Mouse (Mus musculus) embryonic facial prominence, embryonic 13.5 days (tissue): Measurements from ENCODE around the gene Me3. TPM values are rescaled to one million over a fixed set of nuclear protein-coding genes. Genes with fewer than 3 reads are reported as not detected.

Experiments used
- ATAC-seq: fragments of 200-750 bp; cut with Nextera tagmentation; 2 replicates; pipeline ENCODE4 v1.8.0; 2017; ENCODE audit warnings: low read depth; ENCODE audit not compliant: insufficient number of reproducible peaks, insufficient read depth, low FRiP score, low TSS enrichment
- H3K27ac ChIP-seq: fragments of 300-500 bp; sonication (generic); 2 replicates; pipeline ENCODE4 v1.5.1; 2015; ENCODE audit warnings: moderate library complexity, mild to moderate bottlenecking, inconsistent platforms
- H3K27me3 ChIP-seq: fragments of 300-500 bp; sonication (generic); 2 replicates; pipeline ENCODE4 v1.6.1; 2015; ENCODE audit warnings: mild to moderate bottlenecking, inconsistent platforms
- H3K36me3 ChIP-seq: fragments of 300-500 bp; sonication (generic); 2 replicates; pipeline ENCODE4 v1.6.1; 2015; ENCODE audit warnings: mild to moderate bottlenecking, inconsistent platforms
- H3K4me1 ChIP-seq: fragments of 300-500 bp; sonication (generic); 2 replicates; pipeline ENCODE4 v1.6.1; 2015; ENCODE audit warnings: inconsistent platforms
- H3K4me2 ChIP-seq: fragments of 300-500 bp; sonication (generic); 2 replicates; pipeline ENCODE4 v1.6.1; 2015; ENCODE audit warnings: moderate library complexity, mild to moderate bottlenecking, inconsistent platforms
- H3K4me3 ChIP-seq: fragments of 300-500 bp; sonication (generic); 2 replicates; pipeline ENCODE4 v1.5.1; 2015; ENCODE audit warnings: mild to moderate bottlenecking, inconsistent platforms
- H3K9ac ChIP-seq: fragments of 300-500 bp; sonication (generic); 2 replicates; pipeline ENCODE4 v1.6.1; 2015; ENCODE audit warnings: mild to moderate bottlenecking, inconsistent platforms
- H3K9me3 ChIP-seq: fragments of 300-500 bp; sonication (generic); 2 replicates; pipeline ENCODE4 v1.6.1; 2016; ENCODE audit warnings: inconsistent platforms
- WGBS: fragments of 180-500 bp; shearing (Covaris S2); methylation state at CpG from one replicate; pipeline ENCODE4 v1.1.7; 2015; ENCODE audit warnings: mixed read lengths; 5-methylcytosine and 5-hydroxymethylcytosine counted together
- polyA plus RNA-seq: library from polyadenylated mRNA; unstranded; fragments of >200 nt; fragmentation: Nextera tagmentation; extraction: Ambion mirVana; gene quantifications from 2 replicates; pipeline ENCODE4 v1.2.1, GENCODE M21; 2015

Me3 gene
- polyA plus RNA-seq, 1 experiment from 2014 or later = 2.1 TPM

DNA sequence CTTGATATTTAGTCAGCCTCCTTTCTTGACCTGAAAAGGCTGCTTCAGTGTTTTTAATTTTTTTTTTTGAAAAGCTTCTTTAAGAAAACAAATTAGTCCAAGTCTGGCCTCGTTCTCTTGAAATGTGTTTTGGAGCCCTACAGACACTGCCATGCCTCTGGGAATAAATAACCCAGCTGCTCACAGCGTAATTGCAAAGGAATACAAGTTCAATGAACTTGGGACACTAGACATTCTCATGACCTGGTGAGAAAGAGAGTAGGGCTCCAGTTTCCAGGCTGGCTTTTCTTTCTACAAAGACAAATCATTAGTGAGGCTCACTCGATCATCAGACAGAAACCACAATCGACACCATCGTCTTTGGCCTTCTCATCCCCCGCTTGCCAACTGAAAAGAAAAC, 37.3 kb downstream of the Me3 start:
- Histone ChIP-seq H3K4me2 (no peak overlapping the region), H3K36me3 (no peaks in the 10 kb centered on the region), H3K27me3 (no peaks in the 10 kb centered on the region), H3K4me1 (no peaks in the 10 kb centered on the region), H3K27ac (no peak overlapping the region), H3K9me3 (no peaks in the 10 kb centered on the region), H3K4me3 (no peak overlapping the region), H3K9ac (no peak overlapping the region)
- no peak for ATAC-seq
- WGBS = 68% methylated on average over 6 of the region's 6 CpGs

DNA sequence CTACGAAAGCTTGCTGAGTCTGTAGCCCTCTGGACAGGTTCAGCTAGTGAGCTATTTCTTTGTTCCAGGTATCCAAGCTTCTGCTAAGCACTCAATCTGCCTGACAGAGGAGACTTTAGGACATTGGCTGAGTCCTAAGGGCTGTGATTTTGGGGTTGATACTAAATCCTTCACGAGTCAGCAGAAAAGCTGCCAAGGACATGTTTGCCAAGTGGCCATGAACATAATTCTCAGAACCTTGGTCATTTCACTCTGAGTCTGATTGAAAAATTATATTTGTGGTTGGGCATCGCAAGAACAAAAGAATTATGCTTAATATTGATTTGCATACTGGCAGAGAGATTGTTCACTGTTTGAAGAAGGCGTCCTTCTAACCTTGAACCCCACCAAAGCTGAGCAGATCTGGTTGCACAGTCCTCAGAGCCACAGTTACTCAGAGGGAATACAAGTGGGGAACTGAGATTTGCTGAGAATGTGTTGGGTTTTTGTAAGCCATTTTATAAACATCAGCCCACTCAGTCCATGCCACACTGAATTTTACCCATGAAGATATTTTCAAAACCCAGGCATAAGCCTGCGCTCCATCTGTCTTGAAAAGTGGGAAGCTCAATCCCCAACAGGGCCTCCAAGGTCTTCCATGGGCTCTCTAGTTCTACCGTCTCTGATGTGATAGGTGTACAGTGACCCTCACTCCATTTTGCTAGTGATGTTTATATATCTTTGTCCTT, 39.1 kb downstream of the Me3 start:
- WGBS = 89% methylated on average over 6 of the region's 6 CpGs
- ATAC-seq = no peak
- H3K27ac ChIP-seq = no peak overlapping the region

DNA sequence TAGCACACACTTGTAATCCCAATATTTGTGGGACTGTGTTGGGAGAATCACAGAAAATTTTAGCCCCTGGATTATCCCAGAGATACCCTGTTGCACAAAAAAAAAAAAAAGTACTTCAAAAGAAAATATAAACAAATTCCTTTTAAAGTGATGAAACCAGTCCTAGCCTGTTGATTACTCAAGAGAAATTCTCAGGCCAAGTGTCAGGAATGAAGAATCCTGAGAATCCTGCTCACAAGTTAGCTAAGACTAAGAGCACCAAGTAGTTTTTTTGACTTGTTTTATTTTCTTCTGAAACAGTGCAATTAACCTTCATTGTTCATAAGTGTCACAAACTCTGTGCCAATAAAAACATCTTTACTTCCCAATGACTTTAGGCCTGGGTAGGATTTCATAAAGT, 44.0 kb downstream of the Me3 start:
- Histone ChIP-seq H3K36me3 (no peaks in the 10 kb centered on the region), H3K27me3 (no peaks in the 10 kb centered on the region), H3K9me3 (no peaks in the 10 kb centered on the region), H3K9ac (no peak overlapping the region), H3K27ac (no peak overlapping the region), H3K4me1 (peaks cover 24% of the 10 kb centered on the region), H3K4me3 (no peak overlapping the region), H3K4me2 (no peak overlapping the region)
- no peak for ATAC-seq

More for the DNA sequence above, 39.1 kb downstream of the Me3 start:
- no peaks in the 10 kb centered on the region for H3K27me3 ChIP-seq
- no peak overlapping the region for H3K4me3 ChIP-seq
- no peak overlapping the region for H3K9ac ChIP-seq
- no peaks in the 10 kb centered on the region for H3K9me3 ChIP-seq
- H3K36me3 ChIP-seq = no peaks in the 10 kb centered on the region
- H3K4me2 ChIP-seq = no peak overlapping the region
- no peaks in the 10 kb centered on the region for H3K4me1 ChIP-seq

DNA sequence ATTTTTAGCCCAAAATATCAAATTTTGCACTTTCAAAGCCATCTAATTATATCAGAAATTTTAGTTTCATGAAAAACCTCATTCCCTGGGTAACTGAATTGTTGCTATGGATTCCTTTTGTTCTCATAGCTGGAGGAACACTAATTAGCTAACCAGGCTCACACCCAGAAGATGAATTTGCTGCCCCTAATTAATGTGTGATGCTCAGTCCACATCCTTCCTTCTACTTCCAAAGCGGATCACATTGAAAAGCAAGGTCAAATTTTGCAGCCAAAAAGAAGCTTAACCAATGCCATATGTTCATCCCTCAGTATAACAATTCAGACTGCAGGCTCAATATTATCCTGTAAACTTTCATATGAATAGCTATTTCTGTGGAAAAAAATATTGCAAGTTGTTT, 45.7 kb downstream of the Me3 start:
- Histone ChIP-seq H3K27ac (no peak overlapping the region; the same call in 1 of the 2 replicates), H3K9ac (no peak overlapping the region), H3K4me2 (no peak overlapping the region), H3K36me3 (no peaks in the 10 kb centered on the region), H3K4me1 (peaks cover 24% of the 10 kb centered on the region), H3K9me3 (no peaks in the 10 kb centered on the region), H3K27me3 (no peaks in the 10 kb centered on the region), H3K4me3 (no peak overlapping the region)
- WGBS = 20% methylated on average over 1 of the region's 1 CpGs
- ATAC-seq = no peak

DNA sequence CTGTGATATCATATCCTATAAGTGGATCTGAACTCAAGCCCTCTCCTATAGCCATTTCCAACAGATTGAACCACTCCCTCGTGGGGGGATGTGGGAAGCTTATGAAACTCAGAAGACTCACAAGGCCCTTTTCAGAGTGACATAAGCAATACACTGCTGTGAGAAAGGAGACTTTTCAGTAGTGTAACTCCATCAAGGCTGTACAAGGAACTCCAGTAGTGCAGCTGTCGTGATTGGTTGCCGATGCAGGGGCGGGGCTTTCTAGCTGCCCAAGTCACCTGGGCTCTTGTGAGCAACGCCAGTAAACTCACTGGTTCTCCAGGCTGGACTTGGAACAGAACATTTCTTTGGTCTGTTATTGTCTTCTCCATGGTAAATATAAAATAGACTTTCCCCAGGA, 46.5 kb downstream of the Me3 start:
- H3K27me3 ChIP-seq = no peaks in the 10 kb centered on the region
- no peaks in the 10 kb centered on the region for H3K36me3 ChIP-seq
- no peak for ATAC-seq
- H3K27ac ChIP-seq = peak overlapping the region; percentile 83
- peak overlapping the region; percentile 14 for H3K4me2 ChIP-seq
- H3K9ac ChIP-seq = no peak overlapping the region
- H3K4me3 ChIP-seq = no peak overlapping the region
- 77% methylated on average over 5 of the region's 5 CpGs for whole genome bisulfite sequencing
- peaks cover 24% of the 10 kb centered on the region for H3K4me1 ChIP-seq
- H3K9me3 ChIP-seq = no peaks in the 10 kb centered on the region

DNA sequence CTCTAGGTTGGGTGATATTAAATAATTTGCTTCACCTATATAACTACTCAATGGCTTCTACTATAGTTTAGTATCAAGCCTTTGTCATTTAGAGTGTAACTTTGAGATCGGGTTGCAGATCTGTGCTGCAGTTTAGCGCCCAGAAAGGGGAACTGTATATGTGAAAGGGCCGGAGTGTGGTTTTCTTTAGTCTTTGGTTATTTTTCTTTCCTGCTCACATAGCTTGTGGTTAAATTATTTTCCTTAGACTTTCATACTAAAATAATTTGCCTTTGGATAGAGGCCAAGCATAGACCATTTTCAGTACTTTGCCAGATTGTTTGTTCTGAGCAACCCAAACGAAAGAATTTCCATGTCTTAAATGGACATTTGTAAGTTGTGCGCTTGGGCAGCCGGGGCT, 46.9 kb downstream of the Me3 start:
- Histone ChIP-seq H3K9ac (no peak overlapping the region), H3K27me3 (no peaks in the 10 kb centered on the region), H3K27ac (peak overlapping the region; percentile 83), H3K4me2 (peak overlapping the region; percentile 14), H3K4me3 (no peak overlapping the region), H3K4me1 (peaks cover 24% of the 10 kb centered on the region), H3K9me3 (no peaks in the 10 kb centered on the region), H3K36me3 (no peaks in the 10 kb centered on the region)
- no peak for ATAC-seq
- WGBS = 41% methylated on average over 6 of the region's 6 CpGs

DNA sequence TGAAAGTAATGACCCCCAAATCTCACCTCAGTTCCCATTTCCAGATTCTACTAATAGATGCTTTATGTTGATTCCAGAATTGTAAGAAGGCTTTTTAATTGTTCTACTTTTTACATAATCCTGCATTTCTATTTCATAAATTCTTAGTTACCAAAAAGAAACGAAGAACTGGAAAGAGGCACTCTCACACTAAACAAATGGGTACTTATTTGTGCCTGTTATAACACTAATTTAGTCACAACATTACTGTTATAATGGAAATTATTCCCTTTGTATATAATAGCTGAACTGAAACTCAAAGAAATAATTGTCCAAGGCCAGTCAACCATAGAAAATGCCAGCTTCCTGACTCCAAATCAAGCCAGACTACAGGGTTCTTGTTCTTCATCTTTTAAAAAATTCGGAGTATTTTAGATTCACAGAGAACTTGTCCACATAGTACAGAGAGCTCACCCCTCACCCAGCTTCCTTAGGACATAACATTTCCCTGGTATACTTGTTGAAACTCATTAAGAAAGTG, 47.5 kb downstream of the Me3 start:
- Histone ChIP-seq H3K9ac (no peak overlapping the region), H3K4me1 (peaks cover 24% of the 10 kb centered on the region), H3K36me3 (no peaks in the 10 kb centered on the region), H3K27ac (0 out of 2 replicates have a peak overlapping the region, but pooled peaks have one; percentile 83), H3K4me2 (no peak overlapping the region), H3K4me3 (no peak overlapping the region), H3K9me3 (no peaks in the 10 kb centered on the region), H3K27me3 (no peaks in the 10 kb centered on the region)
- 69% methylated on average over 2 of the region's 2 CpGs for WGBS
- no peak for ATAC-seq

DNA sequence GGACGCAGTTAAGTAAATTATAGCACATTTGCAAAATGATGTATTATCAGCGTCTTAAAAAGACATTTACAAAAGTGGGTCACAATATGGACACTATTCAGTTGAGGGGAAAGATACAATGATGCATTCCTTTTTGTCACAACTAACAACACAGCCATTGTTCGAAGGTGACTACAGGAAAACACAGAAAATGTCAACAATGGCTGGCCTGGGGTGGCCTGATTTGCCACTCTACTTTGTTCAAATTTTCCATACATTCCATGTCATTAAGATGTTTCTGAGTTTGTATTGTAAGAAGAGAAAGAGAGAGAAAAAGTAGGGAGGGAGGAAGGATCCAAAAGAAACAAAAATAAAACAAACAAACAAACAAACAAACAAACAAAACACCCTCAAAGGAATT, 48.7 kb downstream of the Me3 start:
- no peak overlapping the region for H3K4me3 ChIP-seq
- H3K36me3 ChIP-seq = no peaks in the 10 kb centered on the region
- H3K9ac ChIP-seq = no peak overlapping the region
- ATAC-seq = no peak
- H3K9me3 ChIP-seq = no peaks in the 10 kb centered on the region
- WGBS = 64% methylated on average over 3 of the region's 3 CpGs
- no peaks in the 10 kb centered on the region for H3K27me3 ChIP-seq
- H3K4me1 ChIP-seq = peaks cover 24% of the 10 kb centered on the region
- no peak overlapping the region for H3K27ac ChIP-seq
- no peak overlapping the region for H3K4me2 ChIP-seq

DNA sequence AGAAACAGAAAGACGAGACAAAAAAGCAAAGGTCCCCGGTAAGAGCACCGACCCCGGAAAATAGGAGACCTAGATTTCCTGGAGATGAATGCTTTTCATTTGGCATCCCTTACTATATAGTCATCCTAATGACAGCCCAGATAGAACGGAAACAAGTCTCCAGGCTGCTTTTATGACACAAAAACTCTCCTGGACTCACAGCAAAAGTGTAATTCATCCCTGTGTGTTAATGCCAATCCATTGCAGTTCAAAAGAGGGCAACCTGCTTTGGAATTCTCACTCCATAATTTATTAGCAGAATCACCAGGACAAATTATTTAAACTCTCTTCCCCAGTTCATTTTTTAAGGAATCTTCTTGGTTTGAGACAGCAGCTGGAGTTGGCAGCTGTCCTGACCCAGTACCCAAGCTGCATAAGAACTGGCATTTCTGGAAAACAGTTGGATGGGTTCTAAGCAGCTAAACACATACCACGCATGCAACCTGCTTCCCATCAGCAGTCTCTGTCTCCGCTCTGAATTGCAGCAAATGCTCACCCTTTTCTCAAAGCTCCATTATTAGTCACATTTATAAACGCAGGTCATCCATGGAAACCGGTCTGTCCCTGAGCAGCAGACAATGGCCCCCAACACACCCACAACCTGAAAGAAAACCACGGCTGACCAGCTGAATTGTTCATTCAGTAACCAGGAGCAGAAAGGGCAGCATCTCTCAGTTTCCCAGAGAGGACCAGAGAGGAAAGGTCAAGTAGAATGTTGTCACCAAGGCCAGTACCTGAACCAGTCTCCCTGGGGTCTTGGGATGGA, 49.7 kb downstream of the Me3 start:
- H3K4me2 ChIP-seq = no peak overlapping the region
- peaks cover 21% of the 10 kb centered on the region for H3K4me1 ChIP-seq
- ATAC-seq = no peak
- H3K27me3 ChIP-seq = no peaks in the 10 kb centered on the region
- WGBS = 85% methylated on average over 10 of the region's 10 CpGs
- no peak overlapping the region for H3K4me3 ChIP-seq
- H3K9me3 ChIP-seq = no peaks in the 10 kb centered on the region
- H3K27ac ChIP-seq = no peak overlapping the region
- H3K9ac ChIP-seq = no peak overlapping the region
- H3K36me3 ChIP-seq = no peaks in the 10 kb centered on the region

DNA sequence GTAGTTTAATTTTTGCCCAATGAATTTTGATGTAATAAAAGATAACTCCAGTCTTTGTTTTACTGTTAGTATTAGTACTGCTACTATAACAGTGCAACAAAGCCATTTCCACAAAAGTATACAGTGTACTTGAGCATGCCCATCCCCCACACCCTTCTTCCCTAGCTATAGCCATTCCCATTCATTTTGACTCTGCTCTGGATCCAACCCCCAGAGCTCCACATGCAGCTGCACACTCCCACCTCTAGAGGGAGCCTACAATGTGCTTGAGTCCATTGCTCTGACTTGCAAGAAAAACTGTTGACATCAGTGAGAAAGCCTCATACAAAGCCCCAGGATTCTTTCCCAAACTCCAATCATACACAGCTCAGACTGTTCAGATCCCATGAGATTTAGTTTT, 66.0 kb downstream of the Me3 start:
- Histone ChIP-seq H3K27me3 (no peaks in the 10 kb centered on the region), H3K36me3 (no peaks in the 10 kb centered on the region), H3K27ac (no peak overlapping the region), H3K9ac (no peak overlapping the region), H3K4me2 (no peak overlapping the region), H3K9me3 (no peaks in the 10 kb centered on the region), H3K4me3 (no peak overlapping the region), H3K4me1 (peaks cover 4% of the 10 kb centered on the region; the same call in 1 of the 2 replicates)
- ATAC-seq = no peak

DNA sequence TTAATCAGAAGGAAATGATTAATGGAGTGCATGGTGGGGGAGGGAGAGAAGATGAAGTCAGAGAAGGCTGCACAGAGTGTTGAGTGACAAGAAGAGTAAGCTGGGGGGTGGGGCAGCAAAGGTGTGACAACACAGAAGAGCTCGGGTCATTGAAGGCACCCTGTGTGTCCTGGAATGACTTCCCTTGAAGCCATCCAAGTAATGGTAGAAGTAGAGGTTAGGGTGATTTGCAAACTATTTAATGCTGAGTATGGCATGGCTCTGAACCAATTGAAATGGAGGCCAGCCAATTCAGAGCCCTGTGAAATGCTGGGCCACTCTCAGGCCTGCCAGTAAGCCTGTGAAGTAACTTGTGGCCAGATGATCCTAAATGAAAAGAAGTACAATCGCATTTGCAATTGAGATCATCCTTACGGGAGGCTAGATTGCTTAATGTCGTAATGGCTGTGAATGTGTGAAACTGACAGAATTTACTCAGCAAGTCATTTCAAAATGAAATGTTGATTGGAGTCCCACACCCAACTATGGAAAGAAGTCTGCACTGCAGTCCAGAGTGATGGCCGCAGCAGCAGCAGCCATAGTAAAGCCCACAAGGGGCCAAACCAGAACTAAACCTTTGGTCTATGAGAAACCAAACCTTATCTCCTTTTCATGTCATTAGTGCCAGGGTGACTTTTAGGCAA, 67.6 kb downstream of the Me3 start:
- H3K27ac ChIP-seq = no peak overlapping the region
- no peak overlapping the region for H3K4me3 ChIP-seq
- no peaks in the 10 kb centered on the region for H3K27me3 ChIP-seq
- H3K36me3 ChIP-seq = no peaks in the 10 kb centered on the region
- 76% methylated on average over 5 of the region's 5 CpGs for WGBS
- no peak overlapping the region for H3K9ac ChIP-seq
- H3K9me3 ChIP-seq = no peaks in the 10 kb centered on the region
- H3K4me2 ChIP-seq = no peak overlapping the region
- H3K4me1 ChIP-seq = peaks cover 4% of the 10 kb centered on the region; the same call in 1 of the 2 replicates
- no peak for ATAC-seq
